Mouse (Mus musculus) liver, adult (tissue): Measurements from ENCODE around the gene Cacng4.

Experiments used
- GATA4 ChIP-seq: IDR thresholded peaks from 2 replicates; pipeline ENCODE4 v1.6.1; 2014; ENCODE audit warnings: mild to moderate bottlenecking, low read length; ENCODE audit not compliant: insufficient replicate concordance

The Cacng4 gene

GRCm38 (mm10) chr11:107738418-107739099 lies 55.8 kb downstream of the Cacng4 start:
- no peak for TF ChIP-seq GATA4

GRCm38 (mm10) chr11:107737886-107738285 lies 56.5 kb downstream of the Cacng4 start:
- TF ChIP-seq GATA4: no peak

- TF ChIP-seq GATA4: no peak
These were observed 60.2 kb downstream of the Cacng4 start for GRCm38 (mm10) chr11:107734133-107734532.

GRCm38 (mm10) chr11:107731498-107731897 lies 62.9 kb downstream of the Cacng4 start:
- no peak for TF ChIP-seq GATA4

- TF ChIP-seq GATA4: no peak
These were observed 63.4 kb downstream of the Cacng4 start for GRCm38 (mm10) chr11:107730940-107731339.

GRCm38 (mm10) chr11:107729141-107729540 lies 65.2 kb downstream of the Cacng4 start:
- no peak for TF ChIP-seq GATA4

- no peak for TF ChIP-seq GATA4
These were observed 66.1 kb downstream of the Cacng4 start for GRCm38 (mm10) chr11:107728073-107728863.

GRCm38 (mm10) chr11:107724603-107725002 lies 69.8 kb downstream of the Cacng4 start:
- TF ChIP-seq GATA4: no peak

- TF ChIP-seq GATA4: no peak
These were observed 73.3 kb downstream of the Cacng4 start for GRCm38 (mm10) chr11:107721057-107721456.

- TF ChIP-seq GATA4: no peak
These were observed 73.9 kb downstream of the Cacng4 start for GRCm38 (mm10) chr11:107720264-107721021.

GRCm38 (mm10) chr11:107716332-107716938 lies 77.9 kb downstream of the Cacng4 start, which contains the start of gene Cacng1:
Gene Cacng1 (minus strand): TSS chr11:107716522.
- no peak for TF ChIP-seq GATA4

- no peak for TF ChIP-seq GATA4
These were observed 80.0 kb downstream of the Cacng4 start for GRCm38 (mm10) chr11:107714368-107714767.

GRCm38 (mm10) chr11:107710379-107710778 lies 84.0 kb downstream of the Cacng4 start:
- TF ChIP-seq GATA4: no peak

- no peak for TF ChIP-seq GATA4
These were observed 86.3 kb downstream of the Cacng4 start for GRCm38 (mm10) chr11:107707897-107708610.
